Mouse (Mus musculus) left cerebral cortex, postnatal 25 days (tissue): ENCODE measurements at regions not wholly inside any gene's neighbourhood (a gene's known extent, or its start where the extent isn't known, plus 50 kb on each side); places are given as distances from the start of the nearest gene placed in this dataset.

Experiments used
- DNase-seq, 2 experiments: peaks; one replicate each; pipeline ENCODE4 v3.0.0; 2022; ENCODE audit warnings: low spot score in 2 of 2, mixed read lengths in 1 of 2
- intact Hi-C: fragments of 180-260 bp; cut with DNase I; formaldehyde crosslinking; loops from one replicate; pipeline ENCODE4 v1.15.1; 2025

DNA sequence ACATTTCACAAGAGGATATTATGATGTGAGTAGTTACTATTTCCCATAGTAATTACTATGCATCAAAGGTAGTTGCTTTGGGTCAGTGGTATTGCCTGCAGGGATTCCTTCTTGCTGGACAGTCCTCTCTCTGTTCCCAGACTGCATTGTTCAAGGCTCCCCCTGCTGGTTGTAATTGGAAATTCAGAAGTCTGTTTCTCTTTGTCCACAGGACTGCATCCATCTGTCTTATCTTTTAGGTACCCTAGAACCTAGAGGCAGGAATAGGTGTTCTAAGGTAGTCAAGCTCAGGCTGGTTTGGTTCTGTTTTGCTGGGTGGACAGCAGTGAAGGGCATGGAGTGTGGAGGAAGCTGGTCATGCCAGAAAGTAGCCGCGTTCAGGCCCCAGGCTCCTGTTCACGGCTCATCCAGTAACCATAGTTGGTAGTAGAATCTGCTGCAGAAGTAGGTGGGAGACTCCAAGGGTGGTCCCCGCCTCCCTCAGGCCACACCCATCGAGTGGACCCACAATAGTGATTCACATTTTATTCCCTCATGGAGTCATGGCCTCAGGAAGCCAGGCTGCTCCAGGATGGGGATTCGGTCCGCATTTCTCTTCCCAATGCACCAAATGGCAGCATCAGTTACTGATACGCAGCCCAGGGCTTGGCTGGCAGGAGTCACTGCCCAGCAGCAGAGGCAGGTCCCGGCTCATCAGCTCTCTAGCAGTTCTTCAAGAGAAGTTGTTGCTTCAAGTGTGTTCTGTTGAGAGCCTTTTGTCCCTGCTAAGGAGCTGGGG, 51.7 kb upstream of the Caprin1 start:
- intact Hi-C loops: loop anchor here (5.0 to 10.0 kb wide), 2 partner anchors 52 to 364 kb away; partner anchors contain the start of genes Caprin1 and Cat
- peak; percentile 24 to 26 for DNase-seq

DNA sequence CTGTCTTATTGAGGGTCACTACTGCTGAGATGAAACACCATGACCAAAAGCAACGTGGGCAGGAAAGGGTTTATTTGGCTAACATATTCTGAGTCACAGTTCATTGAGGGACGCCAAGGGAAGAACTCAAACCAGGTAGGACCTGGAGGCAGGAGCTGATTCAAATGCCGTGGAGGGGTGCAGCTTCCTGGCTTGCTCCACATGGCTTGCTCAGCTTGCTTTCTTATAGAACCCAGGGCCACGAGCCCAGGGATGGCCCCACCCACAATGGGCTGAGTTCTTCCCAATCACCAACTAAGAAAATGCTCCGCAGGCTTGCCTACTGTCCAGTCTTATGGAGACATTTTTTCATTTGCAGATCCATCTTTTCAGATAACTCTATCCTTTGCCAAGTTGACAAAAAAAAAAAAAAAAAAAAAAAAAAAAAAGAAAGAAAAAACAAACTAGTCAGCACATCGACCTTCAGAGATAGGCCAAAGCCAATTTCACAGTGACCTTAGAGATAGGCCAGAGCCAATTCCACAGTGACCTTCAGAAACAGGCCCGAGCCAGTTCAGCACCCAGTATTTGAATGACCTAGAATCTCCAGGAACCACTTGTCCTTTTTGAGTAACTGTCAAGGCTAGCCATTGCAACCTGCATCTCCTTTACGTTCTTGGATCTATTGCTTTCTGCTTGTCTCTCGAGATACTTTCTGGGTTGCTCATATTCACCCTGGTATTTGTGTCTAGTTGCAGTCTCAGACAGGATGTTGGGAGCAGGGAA, 52.5 kb upstream of the Caprin1 start:
- intact Hi-C loops: loop anchor here (5.0 to 10.0 kb wide), 2 partner anchors 53 to 365 kb away; partner anchors contain the start of genes Caprin1 and Cat

DNA sequence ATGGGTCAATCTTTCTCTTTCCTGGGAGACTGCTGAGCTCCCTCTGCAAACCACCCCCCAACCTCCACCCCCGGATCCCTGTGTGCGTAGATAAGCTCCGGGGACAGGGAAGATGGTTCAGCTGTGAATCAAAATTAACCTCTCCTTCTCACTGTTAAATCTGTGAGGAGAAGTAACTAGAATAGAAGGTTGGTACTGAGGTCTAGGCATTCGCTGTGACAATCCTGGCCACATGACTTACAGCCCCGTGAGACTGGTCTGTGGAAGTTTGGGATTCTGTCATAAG, 53.0 kb upstream of the Caprin1 start:
- intact Hi-C loops: no loop called here

More for the DNA sequence above, 52.5 kb upstream of the Caprin1 start:
- DNase-seq: no peak

DNA sequence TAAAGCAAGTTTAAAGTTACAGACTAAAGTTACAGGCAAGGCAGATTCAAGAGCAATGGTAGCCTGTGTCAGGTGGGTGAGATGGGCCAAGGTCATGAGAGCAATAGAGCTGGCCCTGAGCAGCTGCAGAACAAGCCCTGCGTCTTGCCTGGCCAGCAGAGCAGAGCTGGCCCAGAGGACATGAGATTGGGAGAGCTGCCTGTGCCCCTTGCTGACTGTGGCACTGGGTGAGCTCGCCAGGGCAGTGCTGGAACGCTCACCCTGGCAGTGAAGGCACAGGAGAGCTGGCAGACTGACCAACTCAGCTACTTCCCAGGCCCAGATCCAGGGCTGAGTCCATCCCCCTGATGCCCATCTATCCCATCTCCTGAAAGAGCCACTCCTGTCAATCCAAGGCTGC, 53.7 kb upstream of the Caprin1 start:
- DNase-seq: no peak
- intact Hi-C loops: no loop called here

More for the DNA sequence above, 53.0 kb upstream of the Caprin1 start:
- peak in 1 of 2 experiments; percentile 36 for DNase-seq

DNA sequence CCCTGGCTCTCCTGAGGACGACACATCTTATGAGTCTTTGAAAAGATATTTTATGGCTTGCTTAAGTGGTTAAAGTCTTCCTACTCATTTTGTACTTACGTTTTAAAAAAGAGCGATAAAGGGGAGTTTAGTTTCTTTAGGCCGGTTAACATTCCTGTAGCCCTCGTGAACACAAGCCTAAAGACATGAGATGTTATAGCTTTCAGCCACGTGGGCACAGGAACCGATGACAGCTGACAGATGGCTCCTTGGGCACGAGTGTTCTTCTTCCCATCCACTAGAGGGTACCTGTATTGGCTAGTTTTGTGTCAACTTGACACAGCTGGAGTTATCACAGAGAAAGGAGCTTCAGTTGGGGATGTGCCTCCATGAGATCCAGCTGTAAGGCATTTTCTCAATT, 63.8 kb upstream of the Caprin1 start:
- DNase-seq: no peak
- intact Hi-C loops: no loop called here

DNA sequence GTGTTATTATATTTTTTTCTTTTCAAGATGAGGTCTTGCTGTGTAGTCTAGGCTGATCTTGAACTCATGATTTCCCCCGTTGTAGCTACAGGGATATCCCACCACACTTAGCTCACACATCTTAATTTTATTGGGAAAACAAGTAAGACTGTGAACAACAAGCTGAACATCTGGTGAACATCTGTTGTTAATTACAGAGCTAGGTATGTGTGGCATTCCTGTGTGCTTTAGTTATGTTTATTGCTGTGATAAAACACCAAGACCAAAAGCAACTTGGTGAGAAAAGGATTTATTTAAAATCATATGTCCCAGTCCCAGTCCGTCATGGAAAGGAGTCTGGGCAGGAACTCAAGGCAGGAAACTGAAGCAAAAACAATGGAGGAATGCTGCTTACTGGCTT, 66.8 kb upstream of the Caprin1 start:
- intact Hi-C loops: no loop called here
- no peak for DNase-seq

DNA sequence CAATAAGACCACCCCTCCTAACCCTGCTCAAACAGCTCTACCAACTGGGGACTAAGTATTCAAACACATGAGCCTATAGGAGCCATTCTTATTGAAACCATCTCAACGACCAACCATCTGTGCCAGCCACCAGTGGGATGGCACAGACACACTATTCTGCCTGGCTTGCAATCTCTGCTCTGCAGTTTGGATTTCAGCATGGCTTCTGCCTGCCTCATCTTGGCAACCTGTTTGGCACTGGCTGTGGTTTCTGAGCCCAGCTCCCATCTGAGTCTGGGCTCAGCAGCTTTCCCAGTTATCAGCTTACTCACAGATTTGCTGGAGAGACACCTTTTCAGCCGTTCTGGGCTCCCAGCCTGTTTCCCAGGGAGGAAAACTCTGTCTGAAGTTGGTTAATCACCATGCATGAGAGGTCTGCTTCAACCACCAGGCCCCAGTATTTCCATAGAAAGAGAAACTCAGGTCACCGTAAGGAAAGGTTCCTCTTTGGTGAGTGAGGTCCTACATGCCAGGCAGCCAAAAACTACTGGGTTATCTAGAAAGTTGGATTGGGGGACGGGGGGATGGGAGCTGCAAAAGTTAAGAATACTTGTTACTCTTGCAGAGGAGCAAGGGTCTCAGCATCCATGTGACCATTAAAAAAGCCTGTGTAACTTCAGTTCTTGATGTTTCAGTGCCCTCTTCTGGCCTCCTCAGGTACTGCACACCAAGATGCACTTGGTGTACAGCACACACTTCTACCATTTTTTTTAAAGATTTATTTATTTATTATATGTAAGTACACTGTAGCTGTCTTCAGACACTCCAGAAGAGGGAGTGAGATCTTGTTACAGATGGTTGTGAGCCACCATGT, 68.1 kb upstream of the Caprin1 start:
- intact Hi-C loops: loop anchor here (5.0 kb wide), 1 partner anchor 68 kb away; the partner anchor contains the start of gene Caprin1
- DNase-seq: peak in 1 of 2 experiments; percentile 64

DNA sequence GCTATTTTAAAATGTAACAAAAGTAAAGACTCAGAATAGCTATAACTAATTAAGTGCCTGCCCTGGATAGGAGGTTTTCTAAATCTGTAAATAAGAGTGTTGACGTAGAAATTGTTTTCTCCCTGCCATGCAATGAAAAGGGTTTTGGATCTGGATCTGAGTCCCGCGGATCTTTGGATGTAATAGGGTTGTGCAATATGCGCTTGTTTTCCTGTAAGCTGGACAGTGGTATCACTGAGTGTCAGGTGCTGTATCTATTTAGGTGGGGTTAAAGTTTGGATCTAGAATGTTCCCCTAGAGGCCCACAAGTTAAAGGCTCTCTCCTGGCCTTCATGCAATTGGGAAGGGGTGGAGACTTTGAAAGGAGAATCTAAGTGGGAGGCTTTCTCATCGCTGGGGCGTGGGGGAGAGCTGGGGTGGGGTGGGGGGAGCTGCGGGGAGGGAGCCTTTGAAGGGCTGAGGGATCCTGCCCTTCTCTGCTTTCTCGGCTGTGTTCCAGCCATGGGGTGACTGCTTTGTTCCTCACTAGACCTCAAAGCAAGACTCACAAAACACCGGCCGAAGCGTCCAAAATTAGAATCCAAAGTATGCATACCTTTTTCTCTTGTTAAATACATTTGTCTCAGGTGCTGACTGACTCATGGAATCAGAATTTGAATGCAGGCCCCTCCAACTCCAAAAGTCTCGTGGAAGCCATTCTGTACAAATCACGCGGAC, 70.0 kb upstream of the Caprin1 start:
- intact Hi-C loops: loop anchor here (5.0 kb wide), 1 partner anchor 70 kb away; the partner anchor contains the start of gene Caprin1
- DNase-seq: no peak

DNA sequence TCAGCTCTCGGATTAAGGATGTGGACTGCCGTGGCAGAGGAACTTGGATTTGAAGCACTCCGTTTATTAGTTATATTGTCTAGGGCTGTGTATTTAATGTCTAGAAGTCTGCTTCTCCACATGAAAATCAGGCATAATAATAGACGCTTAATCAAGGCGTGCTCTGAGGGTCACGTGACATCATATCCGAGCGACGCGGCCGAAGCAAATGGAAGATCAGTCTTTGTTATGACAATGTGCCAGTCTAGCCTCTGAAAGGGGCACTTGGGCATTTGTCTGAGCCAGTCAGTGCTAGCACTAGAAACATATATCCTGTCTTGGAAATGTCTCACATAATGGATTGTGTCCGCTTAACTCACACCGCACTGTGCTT, 70.5 kb upstream of the Caprin1 start:
- intact Hi-C loops: loop anchor here (5.0 kb wide), 1 partner anchor 71 kb away; the partner anchor contains the start of gene Caprin1
- DNase-seq: no peak

DNA sequence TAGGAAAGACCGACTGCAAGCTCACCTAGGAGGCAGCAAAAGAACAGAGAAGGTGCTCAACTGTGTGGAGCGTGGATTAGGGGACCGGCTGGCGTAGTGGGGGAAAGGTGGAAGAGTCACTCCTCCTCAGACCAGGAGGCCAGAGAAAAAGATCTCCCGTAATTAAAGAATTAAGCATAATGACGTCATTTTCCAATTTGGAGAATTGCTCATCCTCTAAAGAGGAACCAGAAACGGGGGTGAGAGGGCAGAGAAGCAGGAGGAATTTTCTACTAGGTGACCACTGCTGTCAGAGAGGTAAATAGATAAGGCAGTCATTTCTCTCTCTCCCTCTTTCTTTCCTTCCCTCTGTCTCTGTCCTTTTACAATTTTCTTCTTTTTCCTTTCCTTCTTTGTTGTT, 71.2 kb upstream of the Caprin1 start:
- intact Hi-C loops: loop anchor here (5.0 kb wide), 1 partner anchor 71 kb away; the partner anchor contains the start of gene Caprin1
- no peak for DNase-seq

DNA sequence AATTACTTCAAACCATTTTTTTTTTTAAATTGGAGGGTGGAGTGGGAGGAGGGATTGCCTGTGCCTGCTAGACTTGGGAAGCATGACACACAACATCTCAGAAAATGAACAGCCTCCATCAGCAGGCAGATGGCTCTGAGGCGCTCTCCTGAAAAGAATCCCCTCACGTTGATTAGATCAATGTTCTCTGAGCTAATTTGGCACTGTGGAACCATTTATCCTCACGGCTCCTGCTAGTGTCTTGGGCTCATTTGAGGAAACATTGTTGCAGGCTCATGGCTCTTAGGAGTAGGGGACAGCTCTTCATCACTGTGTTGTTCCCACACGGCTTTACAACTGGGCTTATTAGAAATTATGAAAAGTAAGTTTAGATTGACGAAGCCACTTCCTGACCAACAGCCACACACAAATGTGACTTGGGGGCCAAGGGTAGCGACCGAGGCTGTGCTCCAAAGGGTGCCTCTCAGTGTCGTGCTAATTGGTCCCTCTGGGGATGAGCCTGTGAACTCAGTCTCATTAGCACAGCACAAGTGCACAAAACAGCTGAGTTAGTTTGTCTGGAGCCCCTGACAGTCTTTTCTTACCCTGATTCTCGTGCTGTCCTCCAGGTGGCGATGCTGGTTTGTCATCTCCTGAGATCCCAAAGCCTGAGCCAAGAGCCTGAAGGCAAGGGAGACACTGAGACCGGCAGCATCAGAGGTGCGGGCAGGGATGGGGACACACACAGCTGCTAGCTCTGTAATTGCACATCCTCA, 74.2 kb upstream of the Caprin1 start:
- intact Hi-C loops: loop anchor here (1.0 kb wide), 1 partner anchor 111 kb away; no protein-coding TSS in a partner anchor
- peak; percentile 79 to 85 for DNase-seq

DNA sequence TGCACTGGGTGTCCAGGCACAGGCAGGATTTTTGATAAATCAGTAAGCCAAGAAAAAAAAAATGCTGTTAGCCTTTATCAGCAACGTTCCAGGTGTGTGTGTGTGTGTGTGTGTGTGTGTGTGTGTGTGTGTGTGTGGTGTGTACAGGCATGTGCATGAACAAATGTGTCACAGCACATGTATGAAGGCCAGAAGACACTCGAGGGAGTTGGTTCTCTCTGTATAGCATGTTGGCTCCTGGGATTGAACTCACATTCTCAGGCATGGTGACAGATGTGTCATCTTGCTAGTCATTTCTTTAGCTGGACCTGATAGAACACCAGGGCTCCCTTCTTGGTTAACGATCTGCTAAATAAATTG, 74.8 kb upstream of the Caprin1 start:
- DNase-seq: no peak
- intact Hi-C loops: loop anchor here (1.0 kb wide), 1 partner anchor 110 kb away; no protein-coding TSS in a partner anchor

DNA sequence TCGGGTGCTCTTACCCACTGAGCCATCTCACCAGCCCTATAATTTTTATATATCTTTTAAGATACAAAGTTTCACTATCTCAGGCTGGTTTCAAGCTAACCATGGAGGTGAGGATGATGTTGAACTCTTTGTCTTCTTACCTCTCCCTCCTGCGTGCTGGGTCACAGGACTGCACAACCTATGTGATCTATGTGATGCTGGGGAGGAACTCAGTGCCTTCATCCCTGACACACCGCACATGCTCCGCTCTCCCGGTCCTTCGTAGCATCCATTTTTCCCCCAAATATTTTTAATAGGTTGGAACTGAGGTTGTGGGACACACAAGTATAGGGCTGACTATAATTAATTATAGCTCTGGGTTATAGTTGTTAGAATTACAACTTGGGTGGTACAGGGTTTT, 75.9 kb upstream of the Caprin1 start:
- no peak for DNase-seq
- intact Hi-C loops: no loop called here

DNA sequence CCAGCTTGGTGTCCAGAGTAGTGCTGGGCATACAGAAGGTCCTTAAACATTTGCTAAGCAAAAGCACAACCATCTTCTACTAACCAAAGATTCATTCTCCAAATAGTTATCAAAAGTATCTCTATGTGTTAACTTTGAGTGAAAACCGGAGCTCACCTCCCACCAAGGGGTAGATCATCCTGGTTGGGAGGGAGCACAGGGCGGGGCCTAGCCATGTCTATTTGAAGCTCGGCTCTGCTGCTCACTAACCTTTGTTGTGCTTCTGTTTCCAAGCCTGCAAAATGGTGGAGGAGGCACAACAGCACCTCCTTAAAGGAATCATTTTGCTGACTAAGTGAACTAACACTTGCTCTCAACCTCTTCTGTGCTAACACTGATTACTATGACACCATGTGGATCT, 77.0 kb upstream of the Caprin1 start:
- intact Hi-C loops: no loop called here
- no peak for DNase-seq

DNA sequence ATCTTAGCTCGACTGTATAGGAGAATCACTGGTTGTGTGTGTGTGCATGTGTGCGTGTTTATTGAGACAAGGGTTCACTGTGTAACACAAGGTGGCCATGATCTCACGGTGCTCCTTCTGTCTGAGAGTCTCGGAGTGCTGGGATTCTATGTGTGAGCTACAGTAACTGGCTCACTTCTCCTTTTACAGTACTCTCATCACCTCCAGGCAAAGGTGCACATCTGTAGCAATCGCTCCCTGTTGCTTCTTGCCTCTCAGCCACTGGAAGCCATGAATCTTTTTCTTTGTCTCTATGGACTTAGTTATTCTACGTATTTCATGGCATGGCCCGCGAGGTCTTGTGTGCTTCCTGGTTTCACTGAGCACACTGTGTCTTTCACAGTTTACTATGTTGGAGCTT, 78.3 kb upstream of the Caprin1 start:
- intact Hi-C loops: no loop called here
- no peak for DNase-seq

DNA sequence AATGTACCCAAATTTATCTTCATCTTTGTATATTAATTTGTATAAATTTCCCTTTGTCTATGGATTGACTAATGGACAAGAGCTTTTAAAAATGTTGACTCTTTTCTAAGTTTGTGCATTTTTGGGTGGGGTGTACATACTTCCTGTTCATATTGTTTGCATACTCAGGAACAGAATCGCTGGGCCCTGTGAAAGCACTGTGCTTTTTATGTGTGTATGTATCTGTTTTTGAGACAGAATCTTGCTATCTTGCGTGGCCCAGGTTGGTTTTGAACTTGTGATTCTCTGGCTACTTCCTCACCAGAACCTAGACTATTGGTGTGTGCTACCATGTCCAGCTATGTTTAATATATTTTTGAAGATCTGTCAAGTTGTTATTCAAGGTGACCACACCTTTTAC, 78.8 kb upstream of the Caprin1 start:
- intact Hi-C loops: no loop called here

DNA sequence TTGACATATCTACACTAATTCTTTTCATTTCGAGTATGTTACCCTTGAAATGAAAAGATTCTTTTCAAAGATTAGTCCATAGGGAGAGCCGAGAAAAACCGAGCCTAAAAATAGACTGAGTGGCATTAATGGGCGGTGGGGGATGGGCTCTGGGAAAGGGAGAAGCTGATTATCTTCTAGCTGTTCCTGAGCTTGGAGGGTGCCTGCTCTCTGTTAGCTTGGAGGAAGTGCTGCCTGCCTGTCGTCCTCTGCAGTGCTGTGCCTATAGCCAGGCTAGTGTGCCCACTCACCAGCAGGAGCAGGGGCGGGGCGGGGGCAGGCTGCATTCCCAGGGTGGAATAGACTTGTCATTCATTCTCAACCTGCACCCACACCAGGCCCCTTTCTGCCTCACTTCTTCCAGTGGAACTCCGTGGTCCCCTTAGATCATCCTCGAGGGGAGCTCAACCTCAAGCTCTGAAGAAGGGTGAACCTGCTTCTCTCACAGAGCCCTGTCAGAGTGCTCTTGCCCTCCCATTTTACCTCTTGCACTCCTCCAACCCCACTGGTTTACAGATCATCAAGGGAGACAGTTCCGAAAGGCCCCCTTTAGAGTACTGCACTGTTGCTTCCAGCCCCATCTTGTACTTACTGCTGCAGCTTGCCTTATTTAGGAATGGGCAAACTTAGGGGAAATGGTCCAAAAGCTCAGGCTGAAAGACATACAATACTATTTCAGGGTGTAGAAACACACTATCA, 76.6 kb upstream of the Lmo2 start:
- intact Hi-C loops: no loop called here
- DNase-seq: peak; percentile 49 to 86

More for the DNA sequence above, 78.8 kb upstream of the Caprin1 start:
- DNase-seq: no peak

DNA sequence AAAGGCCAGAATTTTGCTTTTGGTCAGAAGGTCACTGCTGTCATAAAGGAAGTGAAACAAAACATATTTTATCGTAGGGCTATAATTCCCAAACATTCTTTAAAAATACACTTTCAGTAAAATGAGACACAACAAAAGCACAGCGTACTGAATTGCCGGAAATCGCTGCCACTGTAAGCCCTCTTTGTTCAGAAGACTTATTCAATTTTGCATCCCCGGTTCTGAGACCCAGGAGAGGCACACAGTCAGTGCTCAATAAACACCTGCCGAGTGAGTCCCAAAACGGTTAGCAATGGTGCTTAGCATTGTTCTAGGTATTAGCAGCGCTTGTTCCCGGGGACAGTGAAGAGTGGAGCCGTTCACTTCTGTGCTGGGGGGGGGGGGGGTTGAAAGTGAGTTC, 72.9 kb upstream of the Lmo2 start:
- intact Hi-C loops: no loop called here
- DNase-seq: no peak
